Mouse (Mus musculus) heart, adult 2 months (tissue): ENCODE results near the gene Olfr781. TPM values are rescaled to one million over a fixed set of nuclear protein-coding genes. Genes with fewer than 3 reads are reported as not detected.
"Not testable (repeated sequence)": the region's sequence is repeated elsewhere in the genome, so short reads cannot be mapped to it uniquely, and the experiment has no call there.

ENCODE experiments used
- DNase-seq, 2 experiments: peaks; one replicate each; pipeline ENCODE4 v3.0.0; 2021
- H3K27ac ChIP-seq: fragments of 200-600 bp; 2 replicates; pipeline ENCODE4 v1.8.1; 2022
- H3K27me3 ChIP-seq: fragments of 200-500 bp; 2 replicates; pipeline ENCODE4 v1.6.1; 2012; ENCODE audit warnings: mild to moderate bottlenecking, low read length, inconsistent platforms, mixed read lengths; ENCODE audit not compliant: control insufficient read depth, insufficient read depth
- H3K36me3 ChIP-seq: fragments of 200-500 bp; 2 replicates; pipeline ENCODE4 v1.6.1; 2012; ENCODE audit warnings: low read length, inconsistent platforms; ENCODE audit not compliant: control insufficient read depth, insufficient read depth
- H3K4me1 ChIP-seq: fragments of 200-500 bp; 2 replicates; pipeline ENCODE4 v1.6.1; 2011; ENCODE audit warnings: low read length; ENCODE audit not compliant: control insufficient read depth, insufficient read depth
- H3K4me3 ChIP-seq: fragments of 200-600 bp; 2 replicates; pipeline ENCODE4 v1.8.1; 2022
- H3K79me2 ChIP-seq: fragments of 200-500 bp; replicated peaks from 2 replicates; pipeline ENCODE4 v1.6.1; 2012; ENCODE audit warnings: mild to moderate bottlenecking, inconsistent platforms, low read length, moderate library complexity, mixed read lengths; ENCODE audit not compliant: control insufficient read depth, insufficient read depth
- H3K9ac ChIP-seq: fragments of 200-500 bp; 2 replicates; pipeline ENCODE4 v1.6.1; 2012; ENCODE audit warnings: low read depth, mild to moderate bottlenecking, control low read depth, inconsistent platforms, low read length, mixed read lengths
- CTCF ChIP-seq: fragments of 200-600 bp; IDR thresholded peaks from 2 replicates; pipeline ENCODE4 v1.8.1; 2022; ENCODE audit warnings: antibody characterized with exemption, mild to moderate bottlenecking, moderate library complexity
- EP300 ChIP-seq: fragments of 200-500 bp; IDR thresholded peaks from 2 replicates; pipeline ENCODE4 v1.6.1; 2011; ENCODE audit warnings: low read depth, low read length, control low read depth; ENCODE audit not compliant: insufficient read depth
- POLR2A ChIP-seq: fragments of 200-500 bp; IDR thresholded peaks from 2 replicates; pipeline ENCODE4 v1.6.1; 2011; ENCODE audit warnings: mild to moderate bottlenecking, low read depth, low read length, control low read depth; ENCODE audit not compliant: insufficient read depth
- WGBS: fragments of 180-500 bp; shearing (Covaris S2); methylation state at CpG from one replicate; pipeline ENCODE4 v1.1.7; 2018; 5-methylcytosine and 5-hydroxymethylcytosine counted together
- intact Hi-C: fragments of 180-260 bp; cut with DNase I; formaldehyde crosslinking; loops from one replicate; pipeline ENCODE4 v1.15.1; 2025
- polyA plus RNA-seq: library from polyadenylated mRNA; depleted of rRNA; stranded (reverse); fragments of >200 nt; gene quantifications from 2 replicates; pipeline ENCODE4 v1.2.3, GENCODE M21; 2012; rRNA removed
- total RNA-seq, 2 experiments: library from RNA; stranded (reverse); gene quantifications; 2 replicates each; pipeline ENCODE4 v1.2.3; 2021

Olfr781 gene
- total and polyA plus RNA-seq, 3 experiments: not detected

DNA sequence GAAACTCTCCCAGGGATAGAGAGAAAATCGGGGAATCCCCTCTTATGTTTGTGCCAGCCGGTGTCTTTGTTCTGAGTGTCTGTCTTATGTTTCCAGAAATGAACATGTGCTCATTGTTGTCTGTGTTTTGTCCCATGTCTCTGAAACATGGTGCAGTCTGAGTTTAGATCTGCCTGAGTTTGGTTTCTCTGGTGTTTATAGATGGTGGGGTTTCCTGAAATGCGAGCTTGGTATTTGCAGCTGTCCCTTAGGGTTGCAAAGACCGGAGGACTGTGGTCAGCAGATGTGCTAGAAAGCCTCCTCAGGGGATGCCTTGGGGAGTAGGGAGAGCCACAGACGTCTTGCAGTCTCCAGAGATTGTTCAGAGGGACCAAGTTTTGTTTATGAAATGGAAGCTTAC is 28.7 kb downstream of the Olfr781 start:
- TF ChIP-seq POLR2A (no peak), EP300 (no peak), CTCF (no peak)
- no peaks in the 10 kb centered on the region for H3K4me1 ChIP-seq
- H3K4me3 ChIP-seq: no peak overlapping the region
- intact Hi-C loops: no loop called here
- no peaks in the 10 kb centered on the region for H3K79me2 ChIP-seq
- DNase-seq: no peak
- WGBS: 69% methylated on average over 5 of the region's 5 CpGs
- H3K36me3 ChIP-seq: no peaks in the 10 kb centered on the region
- no peak overlapping the region for H3K27ac ChIP-seq
- H3K27me3 ChIP-seq: no peaks in the 10 kb centered on the region
- no peak overlapping the region for H3K9ac ChIP-seq

DNA sequence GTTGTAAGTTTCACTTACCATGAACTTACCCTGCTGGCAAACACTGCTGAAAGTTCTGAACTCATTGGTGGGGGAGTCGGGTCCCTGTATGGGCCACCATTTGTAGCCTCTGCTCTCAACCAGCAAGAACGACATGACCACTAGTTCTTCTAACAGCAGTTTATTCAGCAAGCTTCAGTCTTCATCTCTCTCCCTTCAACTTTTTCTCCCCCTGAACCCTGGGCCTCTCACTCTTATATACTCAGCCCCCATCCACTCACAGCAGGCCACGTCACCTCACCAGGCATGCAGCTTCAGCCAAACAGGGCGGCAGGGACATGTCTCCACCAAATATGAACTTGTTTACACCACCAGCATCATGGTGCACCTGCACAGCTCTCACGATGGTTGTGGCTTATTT is 45.4 kb downstream of the Olfr781 start:
- H3K79me2 ChIP-seq, H3K27me3 ChIP-seq, DNase-seq, H3K4me3 ChIP-seq, H3K9ac ChIP-seq, intact Hi-C loops, H3K27ac ChIP-seq, H3K36me3 ChIP-seq, H3K4me1 ChIP-seq: not testable (repeated sequence)
- WGBS: 78% methylated on average over 5 of the region's 5 CpGs

Other genes starting within 250 kb of the Olfr781 start
- not detected for gene Olfr767, start 245.9 kb upstream of the Olfr781 start, total RNA-seq
- gene Olfr767, start 245.9 kb upstream of the Olfr781 start, polyA plus RNA-seq: not detected in 2 replicates
- not detected for gene Olfr768, start 229.5 kb upstream of the Olfr781 start, total RNA-seq
- gene Olfr768, start 229.5 kb upstream of the Olfr781 start, polyA plus RNA-seq: not detected in 2 replicates
- gene Olfr769, start 211.0 kb upstream of the Olfr781 start, total RNA-seq: not detected
- not detected in 2 replicates for gene Olfr769, start 211.0 kb upstream of the Olfr781 start, polyA plus RNA-seq
- not detected for gene Olfr770, start 189.9 kb upstream of the Olfr781 start, total RNA-seq
- not detected in 2 replicates for gene Olfr770, start 189.9 kb upstream of the Olfr781 start, polyA plus RNA-seq
- not detected for gene Olfr771, start 164.1 kb upstream of the Olfr781 start, total RNA-seq
- gene Olfr771, start 164.1 kb upstream of the Olfr781 start, polyA plus RNA-seq: not detected in 2 replicates
- gene Olfr772, start 150.9 kb upstream of the Olfr781 start, total RNA-seq: not detected
- gene Olfr772, start 150.9 kb upstream of the Olfr781 start, polyA plus RNA-seq: not detected in 2 replicates
- gene Olfr773, start 141.4 kb upstream of the Olfr781 start, total RNA-seq: not detected
- gene Olfr773, start 141.4 kb upstream of the Olfr781 start, polyA plus RNA-seq: not detected in 2 replicates
- not detected for gene Olfr774, start 92.7 kb upstream of the Olfr781 start, total RNA-seq
- gene Olfr774, start 92.7 kb upstream of the Olfr781 start, polyA plus RNA-seq: not detected in 2 replicates
- gene Olfr775, start 80.4 kb upstream of the Olfr781 start, total RNA-seq: not detected
- gene Olfr775, start 80.4 kb upstream of the Olfr781 start, polyA plus RNA-seq: not detected in 2 replicates
- gene Olfr776, start 69.7 kb upstream of the Olfr781 start, total RNA-seq: not detected
- not detected in 2 replicates for gene Olfr776, start 69.7 kb upstream of the Olfr781 start, polyA plus RNA-seq
- not detected for gene Olfr777, start 57.4 kb upstream of the Olfr781 start, total RNA-seq
- not detected in 2 replicates for gene Olfr777, start 57.4 kb upstream of the Olfr781 start, polyA plus RNA-seq
- gene Olfr780, start 10.7 kb upstream of the Olfr781 start, total RNA-seq: not detected
- not detected in 2 replicates for gene Olfr780, start 10.7 kb upstream of the Olfr781 start, polyA plus RNA-seq
- not detected for gene Olfr782, start 20.0 kb downstream of the Olfr781 start, total RNA-seq
- gene Olfr782, start 20.0 kb downstream of the Olfr781 start, polyA plus RNA-seq: not detected in 2 replicates
- gene Olfr784, start 55.2 kb downstream of the Olfr781 start, total RNA-seq: under 1 TPM; 0.07 to 0.10 TPM
- 0.06 TPM in 1 of 2 replicates, not detected in the other for gene Olfr784, start 55.2 kb downstream of the Olfr781 start, polyA plus RNA-seq
- gene Olfr785, start 76.6 kb downstream of the Olfr781 start, total RNA-seq: not detected
- gene Olfr785, start 76.6 kb downstream of the Olfr781 start, polyA plus RNA-seq: not detected in 2 replicates
- not detected for gene Olfr786, start 98.5 kb downstream of the Olfr781 start, total RNA-seq
- gene Olfr786, start 98.5 kb downstream of the Olfr781 start, polyA plus RNA-seq: not detected in 2 replicates
- gene Olfr787, start 133.0 kb downstream of the Olfr781 start, total RNA-seq: not detected
- not detected in 2 replicates for gene Olfr787, start 133.0 kb downstream of the Olfr781 start, polyA plus RNA-seq
- gene Olfr788, start 142.1 kb downstream of the Olfr781 start, total RNA-seq: not detected
- not detected in 2 replicates for gene Olfr788, start 142.1 kb downstream of the Olfr781 start, polyA plus RNA-seq
- gene Olfr789, start 155.9 kb downstream of the Olfr781 start, total RNA-seq: not detected
- gene Olfr789, start 155.9 kb downstream of the Olfr781 start, polyA plus RNA-seq: not detected in 2 replicates
- gene Olfr790, start 169.6 kb downstream of the Olfr781 start, total RNA-seq: not detected
- not detected in 2 replicates for gene Olfr790, start 169.6 kb downstream of the Olfr781 start, polyA plus RNA-seq
- not detected for gene Olfr791, start 192.9 kb downstream of the Olfr781 start, total RNA-seq
- gene Olfr791, start 192.9 kb downstream of the Olfr781 start, polyA plus RNA-seq: not detected in 2 replicates
- not detected for gene Olfr792, start 210.3 kb downstream of the Olfr781 start, total RNA-seq
- not detected in 2 replicates for gene Olfr792, start 210.3 kb downstream of the Olfr781 start, polyA plus RNA-seq
- gene Olfr794, start 238.8 kb downstream of the Olfr781 start, total RNA-seq: not detected
- gene Olfr794, start 238.8 kb downstream of the Olfr781 start, polyA plus RNA-seq: not detected in 2 replicates